Mouse (Mus musculus) stomach, embryonic 14.5 days (tissue): ENCODE data around the gene Dsp. TPM values are rescaled to one million over a fixed set of nuclear protein-coding genes. Genes with fewer than 3 reads are reported as not detected.

Experiments used
- ATAC-seq: fragments of 200-750 bp; cut with Nextera tagmentation; 2 replicates; pipeline ENCODE4 v1.8.0; 2017; ENCODE audit warnings: low read depth, moderate TSS enrichment; ENCODE audit not compliant: insufficient number of reproducible peaks, insufficient read depth, low FRiP score
- H3K27ac ChIP-seq: fragments of 300-500 bp; sonication (generic); 2 replicates; pipeline ENCODE4 v1.5.1; 2014; ENCODE audit warnings: mild to moderate bottlenecking, low read length, moderate library complexity, mixed read lengths
- H3K27me3 ChIP-seq: fragments of 300-500 bp; sonication (generic); 2 replicates; pipeline ENCODE4 v1.6.1; 2014; ENCODE audit warnings: low read length, control low read depth, mixed read lengths; ENCODE audit not compliant: control insufficient read depth, insufficient read depth
- H3K36me3 ChIP-seq: fragments of 300-500 bp; sonication (generic); 2 replicates; pipeline ENCODE4 v1.6.1; 2014; ENCODE audit warnings: mild to moderate bottlenecking, control low read depth, low read length, moderate library complexity, mixed read lengths; ENCODE audit not compliant: control insufficient read depth, insufficient read depth
- H3K4me1 ChIP-seq: fragments of 300-500 bp; sonication (generic); 2 replicates; pipeline ENCODE4 v1.6.1; 2014; ENCODE audit warnings: low read length, control low read depth, mixed read lengths; ENCODE audit not compliant: control insufficient read depth, insufficient read depth
- H3K4me2 ChIP-seq: fragments of 300-500 bp; sonication (generic); replicated peaks from 2 replicates; pipeline ENCODE4 v1.6.1; 2014; ENCODE audit warnings: low read depth, low read length, control low read depth
- H3K4me3 ChIP-seq: fragments of 300-500 bp; sonication (generic); 2 replicates; pipeline ENCODE4 v1.5.1; 2014; ENCODE audit warnings: low read depth, low read length, control low read depth
- H3K9ac ChIP-seq: fragments of 300-500 bp; sonication (generic); replicated peaks from 2 replicates; pipeline ENCODE4 v1.6.1; 2014; ENCODE audit warnings: low read depth, mild to moderate bottlenecking, control low read depth, low read length, moderate library complexity, mixed read lengths
- H3K9me3 ChIP-seq: fragments of 300-500 bp; sonication (generic); 2 replicates; pipeline ENCODE4 v1.6.1; 2016; ENCODE audit warnings: low read depth, low read length, control low read depth; ENCODE audit not compliant: control insufficient read depth
- WGBS: fragments of 180-500 bp; shearing (Covaris S2); extraction: QIAGEN DNeasy Blood & Tissue Kit; methylation state at CpG from one replicate; pipeline ENCODE4 v1.1.7; 2014; 5-methylcytosine and 5-hydroxymethylcytosine counted together
- polyA plus RNA-seq: library from polyadenylated mRNA; unstranded; fragments of >200 nt; fragmentation: Nextera tagmentation; extraction: Ambion mirVana; gene quantifications from 2 replicates; pipeline ENCODE4 v1.2.1, GENCODE M21; 2014

Gene Dsp
- polyA plus RNA-seq, 1 experiment from 2014 or later: 31.0 TPM

DNA sequence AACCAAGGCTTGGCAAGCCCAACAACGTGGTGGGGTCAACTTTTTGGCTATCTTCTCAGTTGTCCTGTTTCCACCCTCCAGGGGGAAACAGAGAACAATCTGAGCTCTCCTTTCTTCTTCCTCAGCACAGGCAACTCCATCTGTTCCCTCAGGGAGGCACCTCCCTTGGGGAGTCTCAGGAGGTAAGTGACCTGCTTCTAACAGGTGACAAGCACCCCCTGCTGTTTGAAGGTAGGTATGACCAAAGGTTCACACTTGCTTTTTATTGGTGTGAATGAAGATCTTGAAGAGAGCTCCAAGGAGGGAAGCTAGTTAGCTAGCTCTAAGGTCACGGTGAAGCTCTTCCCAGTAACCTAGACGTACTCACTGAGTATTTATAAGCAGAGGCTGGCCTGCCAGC is 84.3 kb downstream of the Dsp start:
- WGBS: 71% methylated on average over 3 of the region's 3 CpGs

DNA sequence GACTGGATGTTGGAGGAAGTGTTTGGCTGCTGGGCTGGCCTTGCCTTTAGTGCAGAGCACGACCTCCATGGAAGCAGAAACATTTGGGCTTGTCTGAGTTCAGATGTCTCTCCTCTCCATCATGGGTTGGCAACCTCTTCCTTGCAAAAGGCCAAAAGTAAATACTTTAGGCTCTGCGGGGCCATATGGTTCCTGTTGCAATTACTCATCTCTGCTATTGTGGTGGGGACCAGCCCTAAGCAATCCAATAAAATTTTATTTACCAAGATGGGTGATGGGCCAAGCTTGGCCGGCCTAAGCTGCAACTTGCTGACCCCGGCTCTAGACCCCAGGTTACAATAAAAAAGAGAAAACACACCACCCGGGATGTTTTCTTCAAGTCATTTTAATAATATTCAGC is 97.1 kb downstream of the Dsp start:
- Histone ChIP-seq H3K36me3 (no peaks in the 10 kb centered on the region), H3K4me1 (peaks cover 4% of the 10 kb centered on the region; the same call in 1 of the 2 replicates), H3K9ac (no peak overlapping the region), H3K27me3 (no peaks in the 10 kb centered on the region), H3K4me2 (no peak overlapping the region), H3K9me3 (no peaks in the 10 kb centered on the region), H3K27ac (no peak overlapping the region), H3K4me3 (no peak overlapping the region)
- ATAC-seq: no peak; the same call in 1 of the 2 replicates
- WGBS: 46% methylated on average over 5 of the region's 5 CpGs

More for the DNA sequence above, 84.3 kb downstream of the Dsp start:
- no peak overlapping the region for H3K4me2 ChIP-seq
- H3K27ac ChIP-seq: no peak overlapping the region
- no peaks in the 10 kb centered on the region for H3K9me3 ChIP-seq
- no peak overlapping the region for H3K9ac ChIP-seq
- no peaks in the 10 kb centered on the region for H3K36me3 ChIP-seq
- no peak overlapping the region for H3K4me3 ChIP-seq
- no peak for ATAC-seq
- no peaks in the 10 kb centered on the region for H3K4me1 ChIP-seq
- H3K27me3 ChIP-seq: no peaks in the 10 kb centered on the region

Other genes with a start within 250 kb of the Dsp start
- 98.5 and 115 TPM in 2 replicates for gene Ssr1, start 157.1 kb upstream of the Dsp start, polyA plus RNA-seq
- gene Riok1, start 114.3 kb upstream of the Dsp start, polyA plus RNA-seq: 53.5 and 55.4 TPM in 2 replicates
- 1.1 and 1.5 TPM in 2 replicates for gene Cage1, start 114.2 kb upstream of the Dsp start, polyA plus RNA-seq
- gene Snrnp48, start 53.6 kb downstream of the Dsp start, polyA plus RNA-seq: 47.9 and 51.0 TPM in 2 replicates
- gene Bmp6, start 193.8 kb downstream of the Dsp start, polyA plus RNA-seq: 1.8 and 3.1 TPM in 2 replicates